Mouse (Mus musculus) heart, embryonic 12.5 days (tissue): ENCODE measurements around the gene Acbd4. TPM values are rescaled to one million over a fixed set of nuclear protein-coding genes. Genes with fewer than 3 reads are reported as not detected.

ENCODE experiments used
- ATAC-seq: fragments of 200-750 bp; cut with Nextera tagmentation; 2 replicates; pipeline ENCODE4 v1.8.0; 2017; ENCODE audit warnings: moderate TSS enrichment, moderate library complexity; ENCODE audit not compliant: insufficient number of reproducible peaks, low FRiP score
- H3K27ac ChIP-seq: fragments of 300-500 bp; sonication (generic); 2 replicates; pipeline ENCODE4 v1.5.1; 2016; ENCODE audit warnings: mild to moderate bottlenecking, moderate library complexity; ENCODE audit not compliant: poor library complexity, severe bottlenecking
- H3K27me3 ChIP-seq: fragments of 300-500 bp; sonication (generic); replicated peaks from 2 replicates; pipeline ENCODE4 v1.6.1; 2016; ENCODE audit warnings: mild to moderate bottlenecking, moderate library complexity
- H3K36me3 ChIP-seq: fragments of 300-500 bp; sonication (generic); 2 replicates; pipeline ENCODE4 v1.6.1; 2016; ENCODE audit warnings: mild to moderate bottlenecking, moderate library complexity
- H3K4me1 ChIP-seq: fragments of 300-500 bp; sonication (generic); replicated peaks from 2 replicates; pipeline ENCODE4 v1.6.1; 2016; ENCODE audit warnings: mild to moderate bottlenecking
- H3K4me2 ChIP-seq: fragments of 300-500 bp; sonication (generic); 2 replicates; pipeline ENCODE4 v1.6.1; 2016; ENCODE audit warnings: mild to moderate bottlenecking, moderate library complexity
- H3K4me3 ChIP-seq: fragments of 300-500 bp; sonication (generic); 2 replicates; pipeline ENCODE4 v1.5.1; 2016; ENCODE audit warnings: mild to moderate bottlenecking
- H3K9ac ChIP-seq: fragments of 300-500 bp; sonication (generic); 2 replicates; pipeline ENCODE4 v1.6.1; 2016; ENCODE audit warnings: mild to moderate bottlenecking, moderate library complexity
- H3K9me3 ChIP-seq: fragments of 300-500 bp; sonication (generic); replicated peaks from 2 replicates; pipeline ENCODE4 v1.6.1; 2016; ENCODE audit warnings: mild to moderate bottlenecking, moderate library complexity
- WGBS: fragments of 180-500 bp; shearing (Covaris S2); methylation state at CpG from one replicate; pipeline ENCODE4 v1.1.7; 2016; 5-methylcytosine and 5-hydroxymethylcytosine counted together
- polyA plus RNA-seq: library from polyadenylated mRNA; unstranded; fragments of >200 nt; fragmentation: Nextera tagmentation; extraction: Ambion mirVana; gene quantifications from 2 replicates; pipeline ENCODE4 v1.2.1, GENCODE M21; 2016

Acbd4 gene
- polyA plus RNA-seq, 1 experiment from 2014 or later = 13.5 TPM

DNA sequence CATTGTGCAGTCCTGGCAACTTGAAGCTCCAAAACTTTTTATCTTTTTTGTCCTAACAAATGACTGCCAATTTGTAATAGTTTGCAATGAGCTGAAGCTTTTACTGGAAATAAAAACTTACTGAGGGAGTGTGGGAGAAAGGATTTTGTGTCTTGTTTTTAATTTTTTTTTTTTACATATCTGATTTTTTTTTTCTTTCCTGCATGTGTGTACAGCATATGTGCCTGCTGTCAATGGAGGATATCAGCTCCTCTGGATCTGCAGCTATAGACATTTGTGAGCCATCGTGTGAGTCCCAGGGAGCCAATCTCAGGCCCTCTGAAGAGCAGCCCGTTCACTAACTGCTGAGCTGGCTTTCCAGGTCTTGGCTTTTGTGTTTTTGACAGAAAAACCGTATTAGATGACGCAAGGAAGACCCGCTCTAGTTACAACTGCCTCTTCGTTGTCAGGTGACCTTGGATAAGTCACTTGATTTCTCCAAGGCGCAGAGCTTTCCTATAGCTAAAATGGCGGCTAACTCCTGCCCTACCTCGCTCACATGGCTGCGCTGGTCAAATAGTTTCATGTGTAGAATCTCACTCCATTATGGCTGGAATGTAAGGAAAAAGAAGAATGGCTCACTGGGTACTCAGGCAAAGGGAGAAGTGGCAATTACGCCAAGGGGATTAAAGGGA is 12.9 kb downstream of the Acbd4 start:
- peak overlapping the region; percentile 76 for H3K9ac ChIP-seq
- WGBS = 89% methylated on average over 11 of the region's 11 CpGs
- H3K4me2 ChIP-seq = peak overlapping the region; percentile 71
- H3K9me3 ChIP-seq = no peaks in the 10 kb centered on the region
- no peaks in the 10 kb centered on the region for H3K27me3 ChIP-seq
- H3K36me3 ChIP-seq = no peaks in the 10 kb centered on the region
- peak overlapping the region; percentile 65 for H3K4me3 ChIP-seq
- H3K27ac ChIP-seq = peak overlapping the region; percentile 91; the same call in 1 of the 2 replicates
- no peak for ATAC-seq
- H3K4me1 ChIP-seq = peaks cover 26% of the 10 kb centered on the region

DNA sequence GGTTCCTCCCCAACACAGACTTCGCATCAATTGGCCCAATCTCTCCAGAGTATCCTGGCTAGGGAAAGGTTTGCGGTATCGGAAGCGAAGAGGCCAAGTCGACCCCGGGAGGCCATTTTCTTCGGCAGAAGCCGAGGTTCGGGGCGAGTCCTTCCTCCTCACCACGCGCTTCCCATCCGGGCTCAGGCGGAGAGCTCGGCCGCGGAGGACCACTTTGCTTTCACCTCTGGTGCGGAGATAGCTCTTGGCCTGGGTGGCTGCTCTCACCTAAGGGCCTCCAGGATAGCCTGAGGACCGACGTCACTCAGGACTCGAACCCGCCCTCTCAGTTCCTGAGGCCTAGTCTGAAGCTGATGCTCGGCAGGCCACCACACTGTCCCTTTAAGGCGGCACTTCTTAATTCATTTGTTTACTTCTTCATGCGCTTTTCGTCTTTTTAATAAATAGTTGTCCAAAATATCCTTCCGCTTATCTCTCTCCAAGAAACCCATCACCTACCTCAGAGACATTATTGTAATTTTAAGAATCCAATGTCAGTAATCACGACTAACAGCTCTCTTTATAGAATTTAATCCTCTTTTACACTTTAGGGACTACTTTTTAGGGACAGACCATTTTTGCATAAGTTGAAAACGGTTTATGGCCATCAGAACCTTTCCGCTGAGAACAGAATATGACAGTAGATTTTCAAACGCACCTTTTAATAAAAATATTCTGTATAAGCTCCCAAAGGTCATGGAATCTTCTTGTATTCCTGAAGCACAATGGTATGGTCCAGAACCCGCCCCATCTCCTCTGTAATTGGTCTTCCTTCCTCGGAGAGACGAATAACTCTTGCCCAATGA is 13.9 kb downstream of the Acbd4 start:
- peak; percentile 79 for ATAC-seq
- WGBS = under 1% methylated on average over 34 of the region's 34 CpGs
- H3K27ac ChIP-seq = peak overlapping the region; percentile 91
- H3K4me2 ChIP-seq = peak overlapping the region; percentile 90
- H3K4me3 ChIP-seq = peak overlapping the region; percentile 65
- no peaks in the 10 kb centered on the region for H3K9me3 ChIP-seq
- H3K27me3 ChIP-seq = no peaks in the 10 kb centered on the region
- peak overlapping the region; percentile 76 for H3K9ac ChIP-seq
- H3K4me1 ChIP-seq = peaks cover 26% of the 10 kb centered on the region
- no peaks in the 10 kb centered on the region for H3K36me3 ChIP-seq

DNA sequence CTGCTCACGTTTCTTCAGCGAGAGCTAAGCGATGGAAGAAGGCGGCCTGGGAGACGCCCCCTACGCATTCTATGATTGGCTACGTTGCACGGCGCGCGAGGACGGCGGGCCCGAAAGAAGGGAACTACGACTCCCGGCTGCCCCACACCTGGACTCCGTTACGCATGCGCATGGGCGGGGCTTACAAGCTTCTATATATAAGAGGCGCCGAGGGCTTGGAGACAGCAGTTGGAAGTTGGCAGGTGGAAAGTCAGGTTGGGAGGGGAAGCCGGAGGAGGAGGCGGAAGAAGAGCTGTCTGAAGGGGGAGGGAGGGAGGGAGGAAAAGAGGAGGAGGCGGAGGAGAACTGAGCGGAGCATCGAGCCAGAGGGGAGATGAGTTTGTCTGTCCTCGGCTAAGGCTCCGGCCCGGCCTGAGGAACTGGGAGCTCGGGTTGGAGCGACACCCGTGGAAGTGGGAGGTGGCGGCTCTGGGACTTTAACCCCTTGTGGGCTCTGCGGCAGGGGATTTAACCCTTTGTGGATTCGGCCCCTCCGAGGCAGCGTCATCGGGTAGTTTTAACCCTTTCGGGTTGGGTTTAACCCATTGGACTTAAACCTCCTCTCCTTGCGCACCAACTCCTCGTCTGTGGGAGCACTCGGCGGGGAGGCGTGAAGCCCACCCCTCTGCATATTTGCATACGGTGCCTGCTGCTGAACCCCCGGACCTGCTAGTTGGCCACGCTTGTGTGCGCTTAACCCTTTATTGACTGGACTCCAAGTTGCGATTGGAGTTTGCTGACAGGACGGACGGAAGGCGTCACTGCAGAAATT is 14.7 kb downstream of the Acbd4 start, which contains the start of gene Hexim1:
TSS of gene Hexim1 (plus strand) at position 224 of the 811 bp plus-strand sequence.
- Histone ChIP-seq H3K4me2 (peak within 1 kb of the TSS; percentile 90), H3K36me3 (no peaks in the 10 kb centered on the region), H3K9me3 (no peaks in the 10 kb centered on the region), H3K27me3 (no peaks in the 10 kb centered on the region), H3K4me1 (peaks cover 24% of the 10 kb centered on the region), H3K4me3 (peak within 1 kb of the TSS; percentile 65), H3K27ac (peak within 1 kb of the TSS; percentile 91), H3K9ac (peak within 1 kb of the TSS; percentile 95)
- WGBS = under 1% methylated on average over 53 of the region's 53 CpGs
- ATAC-seq = peak; percentile 95

DNA sequence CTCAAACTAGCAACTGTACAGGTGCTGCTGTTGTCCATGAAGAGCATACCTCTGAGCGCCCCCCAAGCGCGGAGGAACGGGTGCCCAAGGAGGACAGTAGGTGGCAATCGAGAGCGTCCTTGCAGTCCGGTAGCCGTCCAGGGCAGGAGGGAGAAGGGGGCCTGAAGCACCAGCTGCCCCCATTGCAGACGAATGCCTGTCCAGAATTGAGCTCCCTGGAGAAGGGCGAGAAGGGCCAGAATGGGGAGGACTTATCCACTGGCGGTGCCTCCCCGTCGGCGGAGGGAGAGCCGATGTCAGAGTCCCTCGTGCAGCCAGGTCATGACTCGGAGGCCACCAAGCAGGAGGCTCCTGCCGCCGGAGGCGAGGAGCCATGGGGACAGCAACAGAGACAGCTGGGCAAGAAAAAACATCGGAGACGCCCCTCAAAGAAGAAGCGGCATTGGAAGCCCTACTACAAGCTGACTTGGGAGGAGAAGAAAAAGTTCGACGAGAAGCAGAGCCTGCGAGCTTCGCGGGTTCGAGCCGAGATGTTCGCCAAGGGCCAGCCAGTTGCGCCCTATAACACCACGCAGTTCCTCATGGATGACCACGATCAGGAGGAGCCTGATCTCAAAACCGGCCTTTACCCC is 15.6 kb downstream of the Acbd4 start:
- under 1% methylated on average over 35 of the region's 35 CpGs for WGBS
- no peaks in the 10 kb centered on the region for H3K9me3 ChIP-seq
- peak overlapping the region; percentile 91 for H3K27ac ChIP-seq
- H3K9ac ChIP-seq = peak overlapping the region; percentile 95
- H3K27me3 ChIP-seq = no peaks in the 10 kb centered on the region
- H3K4me3 ChIP-seq = peak overlapping the region; percentile 65
- H3K36me3 ChIP-seq = no peaks in the 10 kb centered on the region
- H3K4me2 ChIP-seq = peak overlapping the region; percentile 90
- peak; percentile 49 for ATAC-seq
- peaks cover 18% of the 10 kb centered on the region for H3K4me1 ChIP-seq

DNA sequence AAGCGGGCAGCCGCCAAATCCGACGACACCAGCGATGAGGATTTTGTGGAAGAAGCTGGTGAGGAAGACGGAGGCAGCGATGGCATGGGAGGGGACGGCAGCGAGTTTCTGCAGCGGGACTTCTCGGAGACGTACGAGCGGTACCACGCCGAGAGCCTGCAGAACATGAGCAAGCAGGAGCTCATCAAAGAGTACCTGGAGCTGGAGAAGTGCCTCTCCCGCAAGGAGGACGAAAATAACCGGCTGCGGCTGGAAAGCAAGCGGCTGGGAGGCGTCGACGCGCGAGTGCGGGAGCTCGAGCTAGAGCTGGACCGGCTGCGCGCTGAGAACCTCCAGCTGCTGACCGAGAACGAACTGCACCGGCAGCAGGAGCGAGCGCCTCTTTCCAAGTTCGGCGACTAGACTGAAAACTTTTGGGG is 16.1 kb downstream of the Acbd4 start:
- Histone ChIP-seq H3K9ac (peak overlapping the region; percentile 95), H3K4me1 (peaks cover 13% of the 10 kb centered on the region), H3K27ac (peak overlapping the region; percentile 91; the same call in 1 of the 2 replicates), H3K4me2 (peak overlapping the region; percentile 90), H3K36me3 (no peaks in the 10 kb centered on the region), H3K4me3 (peak overlapping the region; percentile 65), H3K9me3 (no peaks in the 10 kb centered on the region), H3K27me3 (no peaks in the 10 kb centered on the region)
- ATAC-seq = no peak
- under 1% methylated on average over 38 of the region's 38 CpGs for WGBS

DNA sequence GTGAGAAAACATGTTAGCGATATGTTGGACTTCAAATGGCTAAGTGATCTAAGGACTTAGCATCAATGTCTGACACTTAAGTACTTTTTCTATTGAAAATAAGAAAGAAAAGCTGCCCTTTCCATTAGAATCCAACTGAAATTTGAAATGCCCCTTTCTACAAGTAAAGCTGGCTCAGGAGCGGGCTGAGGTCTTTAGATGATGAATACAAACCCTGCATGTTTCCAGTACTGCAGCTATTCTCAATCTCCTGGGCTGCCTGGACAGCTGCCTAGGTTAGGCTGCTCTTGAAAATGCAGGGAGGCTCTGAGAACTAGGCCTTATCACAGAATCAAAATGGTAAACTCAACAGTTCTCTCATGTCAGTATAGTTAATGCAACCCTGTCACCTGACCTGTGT is 17.4 kb downstream of the Acbd4 start:
- 85% methylated on average over 2 of the region's 2 CpGs for WGBS
- H3K4me1 ChIP-seq = peaks cover 7% of the 10 kb centered on the region
- H3K27me3 ChIP-seq = no peaks in the 10 kb centered on the region
- no peak overlapping the region for H3K9ac ChIP-seq
- no peak overlapping the region for H3K27ac ChIP-seq
- H3K4me2 ChIP-seq = peak overlapping the region; percentile 52
- no peak for ATAC-seq
- H3K4me3 ChIP-seq = peak overlapping the region; percentile 28; the same call in 1 of the 2 replicates
- no peaks in the 10 kb centered on the region for H3K9me3 ChIP-seq
- H3K36me3 ChIP-seq = no peaks in the 10 kb centered on the region

DNA sequence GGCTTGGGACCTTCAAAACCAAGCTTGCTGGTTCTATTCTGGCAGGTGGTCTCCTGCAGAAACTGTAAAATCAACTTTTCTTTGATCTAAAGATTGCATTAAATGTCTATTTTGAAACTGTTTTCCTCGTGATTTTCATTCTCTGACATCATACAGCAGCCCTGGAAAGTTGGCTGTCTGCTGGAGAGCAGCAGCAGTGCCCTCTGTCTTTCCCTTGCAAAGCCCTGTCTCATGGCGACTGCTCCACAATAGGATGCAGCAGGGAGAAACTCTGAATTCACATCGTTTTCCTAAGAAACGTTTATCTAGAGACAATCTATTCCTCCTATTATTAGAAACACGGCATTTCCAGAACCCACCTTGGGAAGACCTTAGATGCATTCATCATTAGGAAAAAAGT is 18.1 kb downstream of the Acbd4 start:
- no peak overlapping the region for H3K9ac ChIP-seq
- H3K4me2 ChIP-seq = no peak overlapping the region
- ATAC-seq = no peak
- no peak overlapping the region for H3K27ac ChIP-seq
- no peak overlapping the region for H3K4me3 ChIP-seq
- no peaks in the 10 kb centered on the region for H3K27me3 ChIP-seq
- no peaks in the 10 kb centered on the region for H3K9me3 ChIP-seq
- no peaks in the 10 kb centered on the region for H3K36me3 ChIP-seq
- H3K4me1 ChIP-seq = peaks cover 7% of the 10 kb centered on the region
- WGBS = 50% methylated on average over 5 of the region's 5 CpGs

DNA sequence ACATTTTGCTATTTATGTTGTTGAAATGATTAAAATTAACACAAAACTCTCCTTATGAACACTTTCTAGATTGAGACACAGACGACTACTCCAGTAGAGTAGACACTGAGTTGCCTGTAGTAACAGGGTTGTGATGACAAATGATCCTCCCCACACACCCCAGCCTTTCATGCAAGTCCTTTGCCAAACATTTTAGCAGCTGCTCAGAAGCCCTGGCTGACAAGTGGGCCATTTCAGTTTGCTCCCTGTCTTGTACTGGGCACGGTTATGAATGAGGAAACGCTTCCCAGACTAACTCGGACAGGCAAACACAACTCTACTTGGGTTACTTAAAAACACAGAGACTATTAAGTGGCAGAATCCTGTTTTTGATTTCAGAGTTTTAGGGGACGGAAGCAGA is 18.8 kb downstream of the Acbd4 start:
- 47% methylated on average over 5 of the region's 5 CpGs for WGBS
- H3K9ac ChIP-seq = no peak overlapping the region
- no peaks in the 10 kb centered on the region for H3K27me3 ChIP-seq
- no peak overlapping the region for H3K4me3 ChIP-seq
- peaks cover 7% of the 10 kb centered on the region for H3K4me1 ChIP-seq
- no peak for ATAC-seq
- H3K36me3 ChIP-seq = no peaks in the 10 kb centered on the region
- H3K4me2 ChIP-seq = no peak overlapping the region
- no peak overlapping the region for H3K27ac ChIP-seq
- no peaks in the 10 kb centered on the region for H3K9me3 ChIP-seq

DNA sequence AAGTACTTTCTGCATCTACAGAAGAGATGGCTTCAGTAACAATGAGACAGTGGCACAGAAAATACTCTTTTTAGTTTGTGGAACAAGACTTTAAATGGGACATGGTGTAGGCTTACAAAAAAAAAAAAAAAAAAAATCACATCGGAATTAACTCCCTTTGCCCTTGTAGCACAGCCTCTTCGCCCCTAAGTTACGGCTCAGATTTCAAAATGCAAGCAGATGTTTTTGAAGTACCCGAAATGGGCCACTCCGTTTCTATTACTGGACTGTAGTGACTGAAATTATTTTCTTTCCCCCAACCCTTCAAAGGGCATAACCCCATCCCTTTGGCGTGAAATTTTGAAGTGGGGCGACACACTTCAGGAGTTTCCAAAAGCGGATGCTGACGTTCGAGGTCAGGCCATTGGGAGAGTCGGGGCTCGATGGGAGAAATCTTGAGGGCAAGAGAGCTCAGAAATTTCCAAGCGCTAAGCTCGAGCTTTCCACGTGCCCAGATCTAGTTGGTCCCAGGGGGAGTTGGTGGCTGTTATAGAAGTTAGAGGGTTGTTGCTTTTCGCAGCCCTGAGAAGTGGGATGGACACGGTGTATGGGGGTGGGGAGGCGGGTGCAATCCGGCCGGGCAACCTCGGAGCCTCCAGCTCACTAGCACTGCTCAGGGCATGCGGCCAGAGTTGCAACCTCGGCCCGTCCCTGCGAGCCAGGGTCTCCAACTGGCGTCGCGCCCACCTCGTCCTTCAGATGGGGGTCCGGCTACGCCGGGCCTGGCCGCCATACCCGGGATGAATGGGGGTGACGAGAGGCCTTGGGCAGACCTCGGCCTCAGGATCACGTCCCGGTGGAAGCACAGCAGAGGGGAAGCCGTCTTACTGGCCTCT is 30.5 kb downstream of the Acbd4 start, which contains the start of gene Hexim2:
TSS of gene Hexim2 (plus strand) at position 729 of the 875 bp plus-strand sequence.
- WGBS = under 1% methylated on average over 39 of the region's 39 CpGs
- Histone ChIP-seq H3K36me3 (0 out of 2 replicates have a peak, but pooled peaks cover 3% of the 10 kb centered on the region), H3K9me3 (no peaks in the 10 kb centered on the region), H3K27ac (peak within 1 kb of the TSS; percentile 99), H3K27me3 (no peaks in the 10 kb centered on the region), H3K9ac (peak within 1 kb of the TSS; percentile 99), H3K4me2 (peak within 1 kb of the TSS; percentile 73), H3K4me1 (peaks cover 36% of the 10 kb centered on the region), H3K4me3 (peak within 1 kb of the TSS; percentile 82)
- ATAC-seq = peak; percentile 62
